Mouse (Mus musculus) forebrain, embryonic 13.5 days (tissue): ENCODE measurements around the gene Vmn1r207-ps. TPM values are rescaled to one million over a fixed set of nuclear protein-coding genes. Genes with fewer than 3 reads are reported as not detected.
"Not testable (repeated sequence)": the region's sequence is repeated elsewhere in the genome, so short reads cannot be mapped to it uniquely, and the experiment has no call there.

ENCODE experiments used
- ATAC-seq: fragments of 200-750 bp; cut with Nextera tagmentation; 2 replicates; pipeline ENCODE4 v1.8.0; 2017
- H3K27ac ChIP-seq: fragments of 300-500 bp; sonication (generic); 2 replicates; pipeline ENCODE4 v1.5.1; 2015; ENCODE audit warnings: inconsistent platforms, mild to moderate bottlenecking, moderate library complexity
- H3K27me3 ChIP-seq: fragments of 300-500 bp; sonication (generic); 2 replicates; pipeline ENCODE4 v1.6.1; 2015; ENCODE audit warnings: mild to moderate bottlenecking, inconsistent platforms
- H3K36me3 ChIP-seq: fragments of 300-500 bp; sonication (generic); 2 replicates; pipeline ENCODE4 v1.6.1; 2015; ENCODE audit warnings: mild to moderate bottlenecking, inconsistent platforms; ENCODE audit not compliant: poor library complexity, severe bottlenecking
- H3K4me1 ChIP-seq: fragments of 300-500 bp; sonication (generic); 2 replicates; pipeline ENCODE4 v1.6.1; 2015; ENCODE audit warnings: inconsistent platforms
- H3K4me2 ChIP-seq: fragments of 300-500 bp; sonication (generic); 2 replicates; pipeline ENCODE4 v1.6.1; 2015; ENCODE audit warnings: inconsistent platforms, mild to moderate bottlenecking, moderate library complexity
- H3K4me3 ChIP-seq: fragments of 300-500 bp; sonication (generic); 2 replicates; pipeline ENCODE4 v1.5.1; 2015; ENCODE audit warnings: mild to moderate bottlenecking, inconsistent platforms
- H3K9ac ChIP-seq: fragments of 300-500 bp; sonication (generic); 2 replicates; pipeline ENCODE4 v1.6.1; 2015; ENCODE audit warnings: mild to moderate bottlenecking, inconsistent platforms
- H3K9me3 ChIP-seq: fragments of 300-500 bp; sonication (generic); replicated peaks from 2 replicates; pipeline ENCODE4 v1.6.1; 2016; ENCODE audit warnings: inconsistent platforms
- WGBS: fragments of 180-500 bp; shearing (Covaris S2); methylation state at CpG from one replicate; pipeline ENCODE4 v1.1.7; 2015; 5-methylcytosine and 5-hydroxymethylcytosine counted together
- polyA plus RNA-seq: library from polyadenylated mRNA; unstranded; fragments of >200 nt; fragmentation: Nextera tagmentation; extraction: Ambion mirVana; gene quantifications from 2 replicates; pipeline ENCODE4 v1.2.1, GENCODE M21; 2015

The Vmn1r207-ps gene
- polyA plus RNA-seq: not detected in 2 replicates

DNA sequence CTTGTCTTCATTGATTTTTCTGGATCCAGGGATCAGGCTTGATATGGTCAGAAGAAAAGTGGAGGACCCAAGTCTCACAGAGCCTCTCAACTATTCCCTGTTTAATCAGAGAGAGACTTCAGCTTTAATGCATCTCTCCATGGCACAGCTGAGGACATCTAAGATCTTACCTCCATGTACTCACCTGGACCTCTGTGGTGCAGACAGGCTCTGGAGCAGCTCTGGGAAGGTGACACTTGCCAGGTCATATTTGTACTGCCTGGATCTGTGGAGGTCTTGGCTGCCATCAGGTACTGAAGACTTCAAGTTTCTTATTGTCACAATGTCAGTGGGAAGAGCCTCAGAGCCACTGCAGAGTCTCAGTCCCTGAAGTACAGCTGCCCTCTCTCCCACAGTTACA, at the start of gene Vmn1r207-ps:
Gene Vmn1r207-ps, minus strand, starts transcription at position 101 of the 400 bp plus-strand sequence.
- not testable (repeated sequence) for H3K9ac ChIP-seq, ATAC-seq, H3K4me1 ChIP-seq, H3K4me2 ChIP-seq, H3K9me3 ChIP-seq, H3K27me3 ChIP-seq, H3K36me3 ChIP-seq, H3K4me3 ChIP-seq, H3K27ac ChIP-seq

GRCm38 (mm10) chr13:22777300-22777699, 47.9 kb upstream of the Vmn1r207-ps start, which contains the start of gene Vmn1r208:
Vmn1r208 (minus strand) TSS chr13:22777400.
- not testable (repeated sequence) for H3K4me1 ChIP-seq, H3K9me3 ChIP-seq, H3K9ac ChIP-seq, ATAC-seq, H3K36me3 ChIP-seq, H3K27me3 ChIP-seq, H3K27ac ChIP-seq, H3K4me3 ChIP-seq, H3K4me2 ChIP-seq
- WGBS: no CpG with 5 or more reads among the region's 7 CpGs

- not testable (repeated sequence) for H3K27ac ChIP-seq, H3K36me3 ChIP-seq, H3K4me3 ChIP-seq, H3K9me3 ChIP-seq, ATAC-seq, H3K4me2 ChIP-seq, H3K9ac ChIP-seq, H3K4me1 ChIP-seq, H3K27me3 ChIP-seq
- 76% methylated on average over 1 of the region's 2 CpGs for WGBS
Measured at GRCm38 (mm10) chr13:22771592-22771991, 42.2 kb upstream of the Vmn1r207-ps start.

- Histone ChIP-seq H3K9ac (no peak overlapping the region), H3K27ac (no peak overlapping the region), H3K9me3 (no peaks in the 10 kb centered on the region), H3K4me2 (no peak overlapping the region), H3K27me3 (no peaks in the 10 kb centered on the region), H3K4me1 (no peaks in the 10 kb centered on the region), H3K36me3 (no peaks in the 10 kb centered on the region), H3K4me3 (no peak overlapping the region)
- ATAC-seq: no peak
Measured at GRCm38 (mm10) chr13:22747524-22747923, 18.1 kb upstream of the Vmn1r207-ps start.

DNA sequence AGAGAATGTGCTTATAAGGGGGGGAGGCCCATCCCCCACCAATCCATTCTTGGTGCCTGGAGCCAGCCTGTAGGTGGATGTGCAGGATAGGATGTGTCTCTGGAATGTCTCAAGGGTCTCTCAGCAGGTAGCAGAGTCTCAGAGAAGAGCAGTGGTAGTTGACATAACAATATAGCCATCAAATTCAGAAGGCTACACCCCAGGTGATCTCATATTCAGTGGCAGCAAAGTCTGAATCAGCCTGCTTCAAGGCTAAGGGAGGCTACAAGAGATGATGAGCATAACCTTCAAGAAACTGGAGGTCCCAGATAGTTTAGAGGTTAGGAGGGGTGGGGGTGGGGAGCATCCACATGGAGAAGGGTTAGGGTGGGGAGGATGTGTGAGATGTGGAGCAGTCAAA, 22.5 kb downstream of the Vmn1r207-ps start:
- not testable (repeated sequence) for H3K9ac ChIP-seq, H3K4me3 ChIP-seq, ATAC-seq, H3K27me3 ChIP-seq, H3K27ac ChIP-seq, H3K4me1 ChIP-seq, H3K4me2 ChIP-seq, H3K9me3 ChIP-seq, H3K36me3 ChIP-seq

GRCm38 (mm10) chr13:22702951-22703350, 26.5 kb downstream of the Vmn1r207-ps start:
- H3K27ac ChIP-seq, H3K4me2 ChIP-seq, H3K27me3 ChIP-seq, ATAC-seq, H3K9me3 ChIP-seq, H3K4me1 ChIP-seq, H3K36me3 ChIP-seq, H3K4me3 ChIP-seq, H3K9ac ChIP-seq: not testable (repeated sequence)
- WGBS: 36% methylated on average over 2 of the region's 2 CpGs

Other genes starting within 250 kb of the Vmn1r207-ps start
- not detected in 2 replicates for gene Vmn1r202, start 224.2 kb downstream of the Vmn1r207-ps start, polyA plus RNA-seq
- gene Vmn1r203, start 211.5 kb downstream of the Vmn1r207-ps start, polyA plus RNA-seq: not detected in 2 replicates
- not detected in 2 replicates for gene Vmn1r204, start 176.4 kb downstream of the Vmn1r207-ps start, polyA plus RNA-seq
- not detected in 2 replicates for gene Vmn1r205, start 136.6 kb downstream of the Vmn1r207-ps start, polyA plus RNA-seq
- not detected in 2 replicates for gene Vmn1r206, start 105.4 kb downstream of the Vmn1r207-ps start, polyA plus RNA-seq
- gene Vmn1r208, start 47.8 kb upstream of the Vmn1r207-ps start, polyA plus RNA-seq: not detected in 2 replicates
- gene Vmn1r209, start 80.1 kb upstream of the Vmn1r207-ps start, polyA plus RNA-seq: not detected in 2 replicates
- gene Vmn1r210, start 101.7 kb upstream of the Vmn1r207-ps start, polyA plus RNA-seq: not detected in 2 replicates
- gene Vmn1r211, start 127.9 kb upstream of the Vmn1r207-ps start, polyA plus RNA-seq: not detected in 2 replicates
- gene Vmn1r212, start 154.6 kb upstream of the Vmn1r207-ps start, polyA plus RNA-seq: not detected in 2 replicates